Mouse (Mus musculus) limb, embryonic 14.5 days (tissue): Measurements from ENCODE around the gene Alg5. TPM values are rescaled to one million over a fixed set of nuclear protein-coding genes. Genes with fewer than 3 reads are reported as not detected.
"Not testable (repeated sequence)": the region's sequence is repeated elsewhere in the genome, so short reads cannot be mapped to it uniquely, and the experiment has no call there.

Experiments
- ATAC-seq: fragments of 200-750 bp; cut with Nextera tagmentation; 2 replicates; pipeline ENCODE4 v1.8.0; 2017; ENCODE audit warnings: low read depth, moderate number of reproducible peaks, moderate TSS enrichment; ENCODE audit not compliant: low FRiP score
- DNase-seq: peaks from one replicate; pipeline ENCODE4 v3.0.0-alpha.2; 2015; ENCODE audit warnings: low spot score
- H3K27ac ChIP-seq: fragments of 300-500 bp; sonication (generic); replicated peaks from 2 replicates; pipeline ENCODE4 v1.5.1; 2014; ENCODE audit warnings: low read depth, mild to moderate bottlenecking, low read length, moderate library complexity, mixed read lengths
- H3K27me3 ChIP-seq: fragments of 300-500 bp; sonication (generic); 2 replicates; pipeline ENCODE4 v1.6.1; 2014; ENCODE audit warnings: low read length, mixed read lengths; ENCODE audit not compliant: control insufficient read depth, insufficient read depth
- H3K36me3 ChIP-seq: fragments of 300-500 bp; sonication (generic); 2 replicates; pipeline ENCODE4 v1.6.1; 2014; ENCODE audit warnings: mild to moderate bottlenecking, low read length, moderate library complexity, mixed read lengths; ENCODE audit not compliant: control insufficient read depth, insufficient read depth
- H3K4me1 ChIP-seq: fragments of 300-500 bp; sonication (generic); 2 replicates; pipeline ENCODE4 v1.6.1; 2014; ENCODE audit warnings: antibody characterized with exemption, low read length, mixed read lengths; ENCODE audit not compliant: control insufficient read depth, insufficient read depth
- H3K4me2 ChIP-seq: fragments of 300-500 bp; sonication (generic); replicated peaks from 2 replicates; pipeline ENCODE4 v1.6.1; 2014; ENCODE audit warnings: low read depth, mild to moderate bottlenecking, low read length, moderate library complexity; ENCODE audit not compliant: severe bottlenecking
- H3K4me3 ChIP-seq: fragments of 300-500 bp; sonication (generic); replicated peaks from 2 replicates; pipeline ENCODE4 v1.5.1; 2014; ENCODE audit warnings: low read length
- H3K9ac ChIP-seq: fragments of 300-500 bp; sonication (generic); 2 replicates; pipeline ENCODE4 v1.6.1; 2014; ENCODE audit warnings: mild to moderate bottlenecking, low read depth, low read length, moderate library complexity; ENCODE audit not compliant: severe bottlenecking
- H3K9me3 ChIP-seq: fragments of 300-500 bp; sonication (generic); 2 replicates; pipeline ENCODE4 v1.6.1; 2016; ENCODE audit warnings: low read length; ENCODE audit not compliant: control insufficient read depth
- POLR2A ChIP-seq: fragments of 200-500 bp; IDR thresholded peaks from 2 replicates; pipeline ENCODE4 v1.8.0; 2012; ENCODE audit warnings: inconsistent platforms, mild to moderate bottlenecking, moderate library complexity, borderline replicate concordance; ENCODE audit not compliant: insufficient read depth, insufficient read length; ENCODE audit errors: extremely low read depth
- WGBS: fragments of 180-500 bp; shearing (Covaris S2); extraction: QIAGEN DNeasy Blood & Tissue Kit; methylation state at CpG from one replicate; pipeline ENCODE4 v1.1.7; 2014; 5-methylcytosine and 5-hydroxymethylcytosine counted together
- polyA plus RNA-seq, 2 experiments: library from polyadenylated mRNA; depleted of rRNA in 1 of 2; stranded (reverse) in 1 of 2; unstranded in 1 of 2; fragments of >200 nt; fragmentation: Nextera tagmentation in 1 of 2; extraction: Ambion mirVana in 1 of 2; gene quantifications; 2 replicates each; pipeline versions ENCODE4 v1.2.1 to v1.2.3; 2012 to 2014

Gene Alg5
- polyA plus RNA-seq, 2 experiments, result 43.0 to 67.5 TPM

DNA sequence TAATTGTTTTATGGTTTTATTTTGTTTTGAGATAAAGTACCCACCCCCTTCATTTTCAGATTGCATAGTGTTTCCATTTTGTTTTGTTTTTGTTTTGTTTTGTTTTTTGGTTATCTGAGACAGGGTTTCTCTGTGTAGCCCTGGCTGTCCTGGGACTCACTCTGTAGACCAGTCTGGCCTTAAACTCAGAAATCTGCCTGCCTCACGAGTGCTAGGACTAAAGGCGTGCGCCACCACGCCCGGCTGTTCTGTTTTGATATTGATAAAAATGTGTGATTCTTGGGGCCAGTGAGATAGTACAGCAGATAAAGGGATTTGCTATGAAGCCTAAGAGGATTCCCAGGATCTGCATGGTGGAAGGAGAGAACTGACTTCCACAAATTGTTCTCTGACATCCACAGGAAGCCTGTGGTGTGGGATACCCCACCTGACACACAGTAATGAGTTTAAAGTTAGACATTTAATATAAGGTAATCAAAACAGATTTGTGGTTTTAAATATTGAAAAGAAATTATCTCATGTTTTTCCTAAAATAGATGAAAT, 35.5 kb upstream of the Alg5 start:
- no peaks in the 10 kb centered on the region for H3K27me3 ChIP-seq
- H3K27ac ChIP-seq, result no peak overlapping the region
- DNase-seq (no peak), ATAC-seq (no peak)
- TF ChIP-seq POLR2A, result no peak
- peaks cover 79% of the 10 kb centered on the region for H3K36me3 ChIP-seq
- H3K4me3 ChIP-seq, result no peak overlapping the region
- H3K4me1 ChIP-seq, result no peaks in the 10 kb centered on the region
- H3K4me2 ChIP-seq, result no peak overlapping the region
- no peak overlapping the region for H3K9ac ChIP-seq
- WGBS, result 80% methylated on average over 5 of the region's 5 CpGs
- H3K9me3 ChIP-seq, result no peaks in the 10 kb centered on the region

DNA sequence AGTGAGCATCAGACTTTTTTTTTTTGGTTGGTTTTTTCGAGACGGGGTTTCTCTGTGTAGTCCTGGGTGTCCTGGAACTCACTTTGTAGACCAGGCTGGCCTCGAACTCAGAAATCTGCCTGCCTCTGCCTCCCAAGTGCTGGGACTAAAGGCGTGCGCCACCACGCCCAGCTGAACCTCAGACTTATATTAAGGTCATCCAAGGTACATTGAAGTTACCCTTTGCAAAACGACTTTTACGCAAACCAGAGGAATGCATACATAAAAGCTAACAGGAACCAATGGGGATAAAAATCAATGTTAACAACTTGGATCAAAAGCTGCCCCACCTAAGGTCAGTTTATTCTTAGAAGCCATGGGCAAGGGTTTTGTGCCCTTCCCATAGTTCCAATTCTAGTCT, 31.2 kb upstream of the Alg5 start:
- DNase-seq, H3K4me1 ChIP-seq, H3K4me3 ChIP-seq, H3K9ac ChIP-seq, H3K27me3 ChIP-seq, H3K27ac ChIP-seq, H3K9me3 ChIP-seq, H3K4me2 ChIP-seq, ATAC-seq: not testable (repeated sequence)
- WGBS, result 94% methylated on average over 8 of the region's 8 CpGs
- H3K36me3 ChIP-seq, result peaks cover 87% of the 10 kb centered on the region

GRCm38 (mm10) chr3:54708972-54709371, 26.4 kb upstream of the Alg5 start:
- Histone ChIP-seq H3K27me3 (no peaks in the 10 kb centered on the region), H3K27ac (no peak overlapping the region), H3K36me3 (peaks cover 84% of the 10 kb centered on the region), H3K9ac (no peak overlapping the region), H3K4me2 (no peak overlapping the region), H3K9me3 (no peaks in the 10 kb centered on the region), H3K4me1 (no peaks in the 10 kb centered on the region), H3K4me3 (no peak overlapping the region)
- TF ChIP-seq POLR2A, result no peak
- ATAC-seq, result no peak
- WGBS, result 75% methylated on average over 9 of the region's 9 CpGs
- no peak for DNase-seq

- Histone ChIP-seq H3K36me3 (peaks cover 82% of the 10 kb centered on the region), H3K4me1 (no peaks in the 10 kb centered on the region)
Observed at GRCm38 (mm10) chr3:54714253-54714652, 21.1 kb upstream of the Alg5 start, which contains the start of gene Gm21958. Gene Gm21958 (minus strand): TSS chr3:54714353.

GRCm38 (mm10) chr3:54715461-54715860, 19.9 kb upstream of the Alg5 start:
- Histone ChIP-seq H3K4me2 (no peak overlapping the region), H3K4me3 (no peak overlapping the region), H3K27ac (no peak overlapping the region), H3K27me3 (no peaks in the 10 kb centered on the region), H3K9me3 (no peaks in the 10 kb centered on the region), H3K4me1 (no peaks in the 10 kb centered on the region), H3K9ac (no peak overlapping the region), H3K36me3 (peaks cover 75% of the 10 kb centered on the region)
- ATAC-seq (no peak), DNase-seq (no peak)
- no peak for TF ChIP-seq POLR2A
- WGBS, result 96% methylated on average over 6 of the region's 6 CpGs

More at GRCm38 (mm10) chr3:54714253-54714652, 21.1 kb upstream of the Alg5 start, which contains the start of gene Gm21958:
- Histone ChIP-seq H3K4me3 (no peak within 1 kb of the TSS), H3K9ac (no peak within 1 kb of the TSS), H3K27me3 (no peaks in the 10 kb centered on the region), H3K27ac (no peak within 1 kb of the TSS), H3K4me2 (no peak within 1 kb of the TSS), H3K9me3 (no peaks in the 10 kb centered on the region)
- ATAC-seq, result no peak
- WGBS, result 92% methylated on average over 6 of the region's 6 CpGs
- DNase-seq, result no peak
- TF ChIP-seq POLR2A, result no peak

DNA sequence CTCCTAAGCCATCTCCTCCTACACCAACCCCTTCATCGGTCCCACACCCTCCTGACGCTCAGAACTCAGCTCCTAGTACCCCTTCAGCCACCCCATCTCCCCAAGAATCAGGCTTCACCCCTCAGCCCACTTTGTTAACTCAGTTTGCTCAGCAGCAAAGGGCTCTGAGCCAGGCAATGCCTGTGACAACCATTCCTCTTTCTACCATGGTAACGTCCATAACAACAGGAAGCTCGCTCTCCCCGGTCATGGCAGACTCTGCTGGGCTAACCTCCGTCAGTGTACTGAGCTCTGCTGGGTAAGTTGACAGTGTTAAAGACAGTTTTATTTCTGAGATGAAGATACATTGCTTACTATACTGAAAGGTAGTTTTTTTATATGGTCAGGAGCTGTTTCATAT, 18.0 kb upstream of the Alg5 start:
- 90% methylated on average over 6 of the region's 6 CpGs for WGBS
- Histone ChIP-seq H3K4me3 (no peak overlapping the region), H3K36me3 (peaks cover 74% of the 10 kb centered on the region), H3K27ac (no peak overlapping the region), H3K4me1 (no peaks in the 10 kb centered on the region), H3K9ac (no peak overlapping the region), H3K4me2 (no peak overlapping the region), H3K9me3 (no peaks in the 10 kb centered on the region), H3K27me3 (no peaks in the 10 kb centered on the region)
- DNase-seq (no peak), ATAC-seq (no peak)
- TF ChIP-seq POLR2A, result no peak
